Mouse (Mus musculus) lung, adult 2 months (tissue): ENCODE measurements around the gene Cep55.

Experiments
- CTCF ChIP-seq: fragments of 200-500 bp; IDR thresholded peaks from 2 replicates; pipeline ENCODE4 v1.5.1; 2011; ENCODE audit warnings: mild to moderate bottlenecking, low read length, control low read depth; ENCODE audit not compliant: insufficient read depth
- POLR2A ChIP-seq: fragments of 200-500 bp; IDR thresholded peaks from 2 replicates; pipeline ENCODE4 v1.6.1; 2011; ENCODE audit warnings: low read depth, mild to moderate bottlenecking, control low read depth, low read length, borderline replicate concordance; ENCODE audit errors: extremely low read depth

- TF ChIP-seq CTCF (no peak), POLR2A (no peak)
These were observed 38.9 kb upstream of the Cep55 start for GRCm38 (mm10) chr19:38015873-38016254.
